Mouse (Mus musculus) spleen, adult 2 months (tissue): ENCODE results near the gene Ggact.

Source experiments
- CTCF ChIP-seq: fragments of 200-500 bp; IDR thresholded peaks from 2 replicates; pipeline ENCODE4 v1.5.1; 2011; ENCODE audit warnings: mild to moderate bottlenecking, inconsistent platforms; ENCODE audit not compliant: insufficient read depth, insufficient read length, insufficient replicate concordance; ENCODE audit errors: extremely low read depth
- POLR2A ChIP-seq: fragments of 200-500 bp; IDR thresholded peaks from 2 replicates; pipeline ENCODE4 v1.6.1; 2011; ENCODE audit warnings: low read depth, low read length, inconsistent platforms

- TF ChIP-seq POLR2A: no peak
- TF ChIP-seq CTCF: no peak
Measured at GRCm38 (mm10) chr14:122903923-122904351, 9.6 kb downstream of the Ggact start.
